Mouse (Mus musculus): ENCODE results near the gene Stx16. TPM values are rescaled to one million over a fixed set of nuclear protein-coding genes. Genes with fewer than 3 reads are reported as not detected.

Stx16 gene
- 10 to 100 TPM; 50.2 to 51.9 TPM for total RNA-seq (2021)
- long read RNA-seq, experiment 1, partial matches to known transcripts = 0 of 6 reads
- long read RNA-seq, experiment 1, other reads (novel, unspliced or antisense) = 6 of 6 reads
- long read RNA-seq, experiment 2, partial matches to known transcripts = 2 of 12 reads
- long read RNA-seq, experiment 2, other reads (novel, unspliced or antisense) = 10 of 12 reads

GRCm38 (mm10) chr2:174075673-174076432 lies at the start of gene Stx16:
TSS of gene Stx16 (plus strand) at chr2:174076308.
- DNase-seq (ENCODE audit: low spot score in 2 of 2) = peak; percentile 93 to 95

GRCm38 (mm10) chr2:174026406-174026805 lies 49.7 kb upstream of the Stx16 start:
- DNase-seq (ENCODE audit: low spot score in 2 of 2) = no peak

- no peak for DNase-seq (ENCODE audit: low spot score in 2 of 2)
Observed at GRCm38 (mm10) chr2:174033257-174033800, 42.8 kb upstream of the Stx16 start.

GRCm38 (mm10) chr2:174047656-174048055 lies 28.5 kb upstream of the Stx16 start:
- no peak for DNase-seq (ENCODE audit: low spot score in 2 of 2)

GRCm38 (mm10) chr2:174049481-174050338 lies 26.4 kb upstream of the Stx16 start:
- no peak for DNase-seq (ENCODE audit: low spot score in 2 of 2)

GRCm38 (mm10) chr2:174050339-174050685 lies 25.8 kb upstream of the Stx16 start:
- no peak for DNase-seq (ENCODE audit: low spot score in 2 of 2)

GRCm38 (mm10) chr2:174051081-174051481 lies 25.0 kb upstream of the Stx16 start:
- no peak for DNase-seq (ENCODE audit: low spot score in 2 of 2)

- DNase-seq (ENCODE audit: low spot score in 2 of 2) = no peak
Observed at GRCm38 (mm10) chr2:174054496-174054895, 21.6 kb upstream of the Stx16 start.

- no peak for DNase-seq (ENCODE audit: low spot score in 2 of 2)
Observed at GRCm38 (mm10) chr2:174057730-174058129, 18.4 kb upstream of the Stx16 start.

GRCm38 (mm10) chr2:174058316-174058939 lies 17.7 kb upstream of the Stx16 start:
- DNase-seq (ENCODE audit: low spot score in 2 of 2) = no peak

GRCm38 (mm10) chr2:174059591-174060385 lies 16.3 kb upstream of the Stx16 start:
- no peak for DNase-seq (ENCODE audit: low spot score in 2 of 2)

GRCm38 (mm10) chr2:174061219-174061618 lies 14.9 kb upstream of the Stx16 start:
- DNase-seq (ENCODE audit: low spot score in 2 of 2) = no peak

- DNase-seq (ENCODE audit: low spot score in 2 of 2) = no peak
Observed at GRCm38 (mm10) chr2:174063074-174063473, 13.0 kb upstream of the Stx16 start.

GRCm38 (mm10) chr2:174063527-174064211 lies 12.4 kb upstream of the Stx16 start:
- no peak for DNase-seq (ENCODE audit: low spot score in 2 of 2)

- no peak for DNase-seq (ENCODE audit: low spot score in 2 of 2)
Observed at GRCm38 (mm10) chr2:174067793-174068419, 8.2 kb upstream of the Stx16 start.

- no peak for DNase-seq (ENCODE audit: low spot score in 2 of 2)
Observed at GRCm38 (mm10) chr2:174069532-174070049, 6.5 kb upstream of the Stx16 start.

- DNase-seq (ENCODE audit: low spot score in 2 of 2) = no peak
Observed at GRCm38 (mm10) chr2:174071406-174071805, 4.7 kb upstream of the Stx16 start.

- no peak for DNase-seq (ENCODE audit: low spot score in 2 of 2)
Observed at GRCm38 (mm10) chr2:174073156-174073790, 2.8 kb upstream of the Stx16 start.

- DNase-seq (ENCODE audit: low spot score in 2 of 2) = peak; percentile 9 to 11
Observed at GRCm38 (mm10) chr2:174074621-174075020, 1.5 kb upstream of the Stx16 start.
